Mouse (Mus musculus): ENCODE measurements around the gene Tes3-ps.

- no peak for TF ChIP-seq CTCF (conservative IDR thresholded peaks at IDR 0.05; ENCODE audit: low read length)
- no peak for TF ChIP-seq POU5F1 (IDR thresholded peaks at IDR 0.05; ENCODE audit: borderline replicate concordance, low read length)
Observed at GRCm38 (mm10) chr13:49465875-49466274, 27.2 kb upstream of the Tes3-ps start.
